Mouse (Mus musculus) common myeloid progenitor, adult 5-6 weeks (primary cell): ENCODE measurements around the gene Mrpl9. TPM values are rescaled to one million over a fixed set of nuclear protein-coding genes. Genes with fewer than 3 reads are reported as not detected.
A peak's percentile ranks its signal among the peaks of the same experiment; 100 is the strongest.

Experiments
- ATAC-seq: replicated peaks from 2 replicates; pipeline ENCODE4 v1.8.0; 2016; ENCODE audit warnings: low read depth, mild to moderate bottlenecking, moderate TSS enrichment, inconsistent platforms; ENCODE audit not compliant: poor library complexity, severe bottlenecking
- total RNA-seq: library from RNA; stranded (forward); fragments of 200-1000, 187-1606 nt; gene quantifications from 2 replicates; pipeline ENCODE4 v1.2.3, GENCODE M21; 2017

Gene Mrpl9
- total RNA-seq, 1 experiment from 2014 or later = 77.6 TPM

DNA sequence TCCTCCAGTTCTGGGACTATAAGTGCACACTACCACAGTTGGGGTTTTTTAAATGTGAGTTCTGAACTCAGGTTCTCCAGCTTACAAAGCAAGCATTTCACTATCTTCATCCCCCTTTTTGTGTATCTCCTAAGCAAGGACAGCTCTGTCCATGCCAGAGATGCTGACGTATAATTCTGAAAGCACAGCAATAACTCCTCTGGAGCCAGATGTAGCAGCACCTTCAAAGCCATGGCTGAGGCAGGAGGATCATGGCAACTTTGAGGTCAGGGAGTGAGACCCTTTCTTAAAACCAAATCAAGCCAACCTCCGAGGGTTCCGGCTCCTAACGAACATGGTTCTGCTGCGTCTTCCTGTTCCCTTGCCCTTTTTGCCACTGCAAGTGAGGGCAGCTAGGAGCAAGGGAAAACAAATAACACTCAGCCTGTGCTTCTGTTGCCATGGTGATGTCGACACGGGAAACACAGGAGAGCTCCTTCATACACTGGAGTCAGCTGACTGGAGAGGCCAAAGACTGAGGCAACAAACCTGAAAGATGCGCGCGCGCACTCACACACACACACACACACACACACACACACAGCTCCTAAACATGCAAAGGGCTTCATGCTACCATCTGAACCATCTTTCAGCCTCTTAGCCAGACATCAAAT lies 20.9 kb downstream of the Mrpl9 start:
- ATAC-seq = no peak

DNA sequence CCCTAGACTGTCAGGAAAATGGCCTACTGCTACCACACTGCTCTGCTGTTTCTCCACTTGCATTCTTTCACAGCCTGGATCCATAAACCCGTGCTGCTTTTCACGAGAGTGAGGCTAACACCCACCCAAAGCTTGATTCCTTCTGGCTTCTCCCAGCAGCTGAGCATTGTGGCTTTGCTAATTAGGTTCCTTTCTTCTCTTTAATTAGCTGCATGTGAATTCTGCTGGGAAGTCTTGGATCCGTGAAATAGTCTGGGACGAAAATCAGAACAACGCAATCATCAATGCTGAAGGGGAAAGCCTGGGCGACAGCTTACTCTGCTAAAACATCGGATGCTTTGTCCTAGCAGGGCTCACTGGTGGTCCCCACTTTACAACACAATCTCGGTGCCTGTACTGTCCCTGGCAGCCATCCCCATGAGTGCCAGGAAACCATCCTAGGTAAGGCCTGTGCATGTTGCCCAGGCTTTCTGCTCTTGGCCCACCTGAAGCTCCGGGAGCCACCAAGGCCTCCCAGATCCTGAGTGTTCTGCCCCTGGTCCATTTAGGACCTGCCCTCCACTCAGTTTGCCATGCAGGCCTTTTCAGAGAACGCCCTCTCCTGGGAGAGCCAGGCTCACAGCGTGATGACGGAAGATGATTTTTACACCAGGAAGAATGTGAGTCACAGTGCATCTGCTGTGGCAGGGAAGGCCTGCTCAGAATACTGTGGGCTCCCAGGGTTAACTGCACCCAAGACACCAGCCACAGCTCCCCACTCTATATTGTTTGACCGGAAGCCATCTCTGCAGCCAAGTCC lies 22.7 kb downstream of the Mrpl9 start:
- ATAC-seq = no peak

DNA sequence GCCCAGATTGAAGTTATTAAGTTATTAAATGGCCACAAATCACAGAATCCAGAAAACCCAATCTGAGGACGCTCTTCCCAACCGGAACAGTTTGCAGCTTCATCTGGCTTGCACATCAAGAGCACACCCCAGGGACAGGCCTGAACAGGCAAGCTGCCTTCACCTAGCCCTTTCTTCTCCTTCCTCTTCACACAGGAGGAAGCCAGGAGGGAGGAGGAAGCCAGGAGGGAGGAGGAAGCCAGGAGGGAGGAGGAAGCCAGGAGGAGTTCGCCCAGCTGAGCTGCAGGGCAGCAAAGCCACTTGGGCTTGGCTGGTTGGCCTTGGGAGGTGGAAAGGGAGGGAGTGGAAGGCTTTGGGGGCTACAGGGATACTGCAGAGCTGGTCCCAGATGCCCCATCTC lies 25.8 kb downstream of the Mrpl9 start:
- ATAC-seq = no peak

DNA sequence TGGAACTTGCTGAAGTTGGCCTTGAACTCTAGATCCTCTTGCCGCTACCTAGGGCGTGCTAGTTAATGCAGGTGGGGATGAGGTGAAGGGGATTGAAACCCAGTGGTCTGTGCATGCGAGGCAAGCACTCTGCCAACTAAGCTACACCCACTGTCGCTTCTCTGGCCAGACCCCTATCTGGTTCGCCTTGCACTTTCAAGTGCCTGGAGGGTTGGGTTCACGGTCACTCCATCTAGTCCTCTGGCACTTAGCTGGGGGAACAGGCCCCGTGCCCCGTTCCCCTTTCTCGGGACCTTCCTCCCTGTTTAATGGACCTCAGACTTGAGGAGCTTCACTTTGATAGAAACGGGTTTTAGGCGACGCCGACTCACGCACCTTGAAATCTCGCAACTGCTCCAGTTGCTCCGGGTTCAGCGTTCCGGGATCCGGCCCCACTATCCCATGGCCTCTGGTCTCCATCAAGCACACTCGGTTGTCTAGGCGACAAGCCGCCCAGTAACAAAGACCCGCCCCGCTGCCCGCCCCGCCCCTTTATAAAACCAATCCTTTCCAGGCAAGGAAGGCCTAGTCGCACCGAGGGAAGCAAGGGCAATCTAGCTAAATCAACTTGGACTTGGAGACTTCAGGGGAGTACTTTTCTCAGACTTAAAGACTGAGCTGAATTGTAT lies 29.5 kb downstream of the Mrpl9 start:
- ATAC-seq = 0 out of 2 replicates have a peak, but pooled peaks have one; percentile 15

DNA sequence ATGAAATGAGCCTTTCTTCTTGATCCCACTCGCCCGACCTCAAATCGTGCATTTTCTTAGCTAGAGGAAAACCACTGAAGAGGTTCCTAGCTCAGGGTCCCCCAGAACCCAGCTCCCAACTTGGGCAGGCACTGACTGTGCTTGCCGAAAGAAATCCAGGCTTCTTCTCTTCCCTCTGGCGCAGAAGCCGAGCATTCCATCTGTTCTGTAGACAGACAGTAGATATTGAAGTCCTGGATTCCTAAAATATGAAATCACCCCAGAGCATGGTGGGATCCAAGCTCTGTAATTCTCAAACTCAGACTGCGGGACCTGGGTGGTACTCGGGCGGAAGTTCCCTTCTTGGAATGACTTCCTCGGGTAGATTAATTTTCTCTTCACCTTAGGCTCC lies 30.0 kb downstream of the Mrpl9 start:
- ATAC-seq = no peak

DNA sequence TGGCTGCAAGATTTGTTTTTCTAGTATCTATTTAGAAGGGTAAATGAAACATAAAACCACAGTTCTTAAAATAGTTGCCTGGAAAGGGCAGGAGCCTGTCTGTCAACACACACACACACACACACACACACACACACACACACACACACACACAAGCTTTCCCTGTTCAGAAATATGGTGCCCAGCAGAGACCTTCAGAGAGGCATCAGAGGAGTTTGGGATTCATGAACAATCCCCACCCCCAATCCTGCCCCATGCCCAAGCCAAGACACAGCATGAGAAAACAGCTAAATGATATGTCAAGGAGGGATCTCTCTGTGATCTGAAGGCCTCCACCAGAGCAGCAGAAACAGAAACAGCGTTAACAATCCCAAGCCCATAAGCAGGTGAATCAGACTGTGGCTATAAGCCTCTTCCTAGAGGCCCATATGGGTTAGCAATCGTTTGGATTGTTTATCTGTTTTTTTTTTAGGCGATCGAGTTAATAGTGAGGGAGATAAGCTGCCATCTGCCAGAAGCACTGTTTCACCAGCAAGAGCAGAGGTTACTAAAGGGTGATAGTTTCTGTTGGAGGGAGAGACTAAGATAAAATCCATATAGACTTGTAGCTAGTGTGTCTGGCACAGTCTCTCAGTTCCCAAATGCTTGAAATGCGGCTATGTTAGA lies 30.6 kb downstream of the Mrpl9 start:
- no peak for ATAC-seq

DNA sequence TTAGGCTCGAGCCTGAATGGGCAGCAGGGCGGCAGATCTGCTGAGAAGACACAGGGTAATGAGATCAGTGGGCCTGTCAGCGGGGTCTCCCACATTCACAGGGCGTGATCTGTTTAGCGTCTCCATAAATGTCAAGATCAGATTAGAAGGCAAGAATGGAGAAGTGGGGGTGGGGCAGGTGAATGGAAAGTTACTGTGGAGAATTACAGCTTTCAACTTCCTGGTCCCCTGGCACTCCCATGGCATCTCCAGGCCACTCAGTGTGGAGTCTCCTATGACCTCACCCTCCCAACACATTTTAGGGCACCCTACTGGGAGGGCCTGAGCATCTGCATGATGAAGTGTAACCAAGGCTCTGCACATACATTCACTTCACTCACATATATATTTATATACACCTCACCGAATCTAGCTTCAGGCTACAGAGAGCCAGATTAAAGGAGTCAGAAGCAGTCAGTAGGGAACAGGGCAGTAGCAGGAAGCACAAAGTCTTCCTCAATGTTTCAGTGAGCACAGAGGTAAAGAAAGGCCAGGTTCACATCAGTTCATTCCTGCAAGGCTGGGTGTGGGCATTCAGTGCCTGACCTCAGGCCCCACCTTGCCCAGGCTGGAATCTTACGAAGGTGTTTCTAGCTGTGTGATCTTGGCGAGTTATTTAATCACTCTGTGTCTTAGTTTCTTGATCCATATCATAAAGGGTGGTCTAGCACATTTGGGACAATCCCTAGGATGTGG lies 33.4 kb downstream of the Mrpl9 start:
- no peak for ATAC-seq

DNA sequence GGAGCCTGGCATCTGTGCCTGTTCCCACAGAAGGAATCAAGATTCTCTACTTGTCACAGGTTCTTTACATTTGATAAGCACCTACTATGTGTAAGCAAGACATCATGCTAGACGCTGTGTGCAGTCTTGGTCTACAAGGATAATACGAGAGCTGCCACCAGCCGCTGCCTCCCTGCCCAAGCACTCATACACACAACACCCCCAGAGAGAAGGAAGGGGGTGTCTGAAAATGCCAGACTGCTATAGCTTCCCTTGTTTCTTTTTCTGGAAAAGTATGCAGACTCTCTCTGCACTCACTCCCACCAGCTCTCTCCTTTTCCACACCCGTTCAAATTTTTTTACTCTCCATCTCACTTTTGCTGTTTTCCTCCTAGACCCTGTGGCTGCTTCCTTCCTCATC lies 34.3 kb downstream of the Mrpl9 start:
- no peak for ATAC-seq

DNA sequence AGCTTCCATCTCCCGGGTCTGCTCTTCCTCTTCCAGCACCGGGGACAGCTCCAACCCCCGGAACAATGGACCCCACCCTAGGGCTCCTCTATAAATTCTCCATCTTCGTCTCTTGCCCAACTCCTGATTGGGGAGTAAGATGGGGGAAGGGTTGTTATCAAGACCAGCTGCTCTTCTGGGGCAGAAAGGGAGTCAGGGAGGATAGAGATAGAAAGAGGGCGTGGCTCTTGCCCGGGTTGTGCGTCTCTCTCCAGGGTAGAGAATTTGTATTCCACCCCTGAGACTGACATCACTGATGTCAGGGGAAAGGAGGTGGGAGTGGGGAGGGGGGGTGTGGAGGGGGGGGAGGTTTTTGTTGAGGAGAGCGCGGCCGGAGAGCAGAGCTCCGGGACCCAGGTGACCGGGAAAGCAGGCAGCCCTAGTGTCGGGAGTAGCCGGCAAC lies 34.9 kb downstream of the Mrpl9 start, which contains the start of gene Celf3:
Gene Celf3, plus strand, starts transcription at position 315 of the 442 bp plus-strand sequence.
- peak; percentile 55 for ATAC-seq

DNA sequence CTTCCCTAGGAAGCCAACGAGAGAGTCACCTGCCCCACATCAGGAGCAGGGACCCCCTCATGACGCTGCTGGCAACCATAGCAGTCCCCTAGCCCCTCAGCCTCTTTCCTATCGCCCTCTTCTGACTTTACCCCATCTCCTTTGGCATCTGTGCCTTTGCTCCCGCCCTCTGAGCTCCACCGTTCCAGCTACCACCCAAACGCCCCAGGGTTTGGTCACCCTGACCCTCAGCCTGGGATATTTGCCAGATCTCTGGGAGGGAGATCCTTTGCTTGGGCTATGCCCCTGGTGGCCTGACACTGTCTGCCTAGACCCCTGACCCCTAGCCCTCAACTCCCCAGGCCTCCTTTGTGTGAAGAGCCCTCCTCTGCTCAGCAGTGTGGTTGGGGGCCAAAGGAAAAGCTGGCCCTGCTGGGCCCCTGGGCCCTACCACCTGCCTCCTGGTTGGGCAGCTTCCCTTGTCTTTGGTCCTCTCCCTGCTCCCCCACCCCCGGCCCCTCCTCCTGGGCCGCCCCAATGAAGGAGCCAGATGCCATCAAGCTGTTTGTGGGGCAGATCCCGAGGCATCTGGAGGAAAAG lies 35.6 kb downstream of the Mrpl9 start:
- no peak for ATAC-seq

DNA sequence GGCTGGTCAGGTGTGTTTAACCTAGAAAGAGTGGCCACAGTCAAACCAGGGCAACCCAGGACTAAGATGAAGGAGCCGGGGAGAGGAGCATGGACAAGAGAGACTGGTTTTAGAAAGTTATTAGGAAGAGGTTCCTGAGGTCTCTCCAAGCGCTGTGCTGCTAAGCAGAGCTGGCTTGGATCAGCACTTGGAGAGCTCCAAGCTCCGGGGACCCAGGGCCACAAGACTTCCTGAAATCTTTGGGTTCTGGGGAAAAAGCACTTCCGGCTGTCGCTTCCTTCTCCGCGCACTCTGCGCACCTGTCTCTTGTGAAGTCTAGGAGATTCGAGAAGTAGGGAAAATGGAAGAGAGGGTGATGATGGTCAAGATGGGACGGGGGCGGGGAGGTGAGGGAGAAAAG lies 36.4 kb downstream of the Mrpl9 start:
- ATAC-seq = peak; percentile 26; the same call in 1 of the 2 replicates

DNA sequence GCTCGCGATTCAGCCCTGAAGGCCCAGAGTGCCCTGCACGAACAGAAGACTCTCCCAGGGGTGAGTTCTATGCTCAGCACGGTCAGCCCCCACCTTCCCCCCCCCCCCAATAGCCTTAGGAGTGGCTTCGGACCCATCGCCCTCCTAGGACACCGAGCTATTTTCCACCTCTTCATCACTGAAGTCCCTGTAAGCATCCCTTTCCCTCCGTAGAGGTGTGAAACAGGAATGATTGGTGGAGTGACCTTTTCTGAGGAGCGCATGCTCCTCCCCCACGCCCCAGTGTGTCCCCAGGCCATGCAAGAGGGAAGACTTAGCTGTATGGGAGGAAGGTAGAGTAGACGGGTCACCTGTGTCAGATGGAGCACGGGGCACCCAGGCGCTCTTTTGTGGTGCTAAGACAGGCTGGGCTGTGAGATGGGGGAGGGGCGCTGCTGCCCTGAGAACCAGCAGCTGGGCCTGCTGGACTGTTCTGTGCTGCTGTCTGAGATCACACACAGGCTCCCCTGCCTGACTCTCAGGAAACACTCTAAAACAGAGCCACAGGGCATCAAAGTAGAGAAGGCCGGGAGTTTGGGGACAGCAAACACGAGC lies 37.3 kb downstream of the Mrpl9 start, which contains the start of gene Riiad1:
Gene Riiad1, minus strand, starts transcription at position 51 of the 594 bp plus-strand sequence.
- ATAC-seq = no peak

DNA sequence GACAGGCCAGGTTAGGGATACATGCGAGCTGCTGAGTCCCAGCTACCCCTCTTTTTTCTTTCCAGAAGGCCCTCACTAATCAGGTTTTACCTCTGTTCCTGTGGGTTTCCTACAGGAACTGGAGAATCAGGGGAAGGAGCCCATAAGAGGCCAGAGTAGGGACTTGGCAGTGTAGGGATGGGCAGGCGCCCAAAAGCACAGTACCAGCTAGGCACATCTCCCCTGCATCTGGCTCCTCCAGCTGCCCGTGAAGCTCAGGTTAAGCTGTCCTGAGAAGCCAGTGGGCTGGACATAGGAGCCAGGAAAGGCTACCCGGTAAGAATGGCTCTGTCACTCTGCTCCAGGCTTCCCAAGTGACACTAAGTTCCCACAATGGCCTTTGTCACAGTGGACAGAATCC lies 38.3 kb downstream of the Mrpl9 start:
- no peak for ATAC-seq

DNA sequence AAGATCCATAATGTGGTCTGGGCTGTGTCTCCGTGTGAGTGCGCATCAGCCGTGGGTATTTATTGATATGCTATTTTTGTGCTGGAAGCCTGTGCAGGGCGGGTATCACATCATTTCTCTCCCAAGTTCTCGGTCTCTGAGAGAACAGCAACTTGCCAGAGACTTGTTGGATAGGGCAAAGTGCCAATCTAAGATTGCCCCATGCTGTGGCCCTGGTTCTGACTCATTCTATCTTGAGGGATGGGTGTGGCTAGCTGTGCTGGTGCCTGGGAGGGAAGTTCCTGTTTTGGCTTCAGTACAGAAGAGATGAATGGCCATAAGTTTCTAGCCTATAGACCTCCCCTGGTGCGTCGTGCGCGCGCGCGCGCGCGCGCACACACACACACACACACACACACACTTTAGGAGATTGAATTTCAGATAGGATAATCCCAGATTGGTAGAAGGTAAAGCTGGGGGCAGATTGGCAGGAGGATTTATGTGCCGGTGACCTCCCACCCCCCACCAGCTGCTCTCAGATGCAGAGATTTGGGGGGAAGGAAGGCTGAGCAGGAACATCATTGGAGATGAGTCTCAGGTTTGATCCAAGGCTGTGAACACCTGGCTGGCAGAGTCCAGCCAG lies 39.8 kb downstream of the Mrpl9 start:
- peak; percentile 54 for ATAC-seq

DNA sequence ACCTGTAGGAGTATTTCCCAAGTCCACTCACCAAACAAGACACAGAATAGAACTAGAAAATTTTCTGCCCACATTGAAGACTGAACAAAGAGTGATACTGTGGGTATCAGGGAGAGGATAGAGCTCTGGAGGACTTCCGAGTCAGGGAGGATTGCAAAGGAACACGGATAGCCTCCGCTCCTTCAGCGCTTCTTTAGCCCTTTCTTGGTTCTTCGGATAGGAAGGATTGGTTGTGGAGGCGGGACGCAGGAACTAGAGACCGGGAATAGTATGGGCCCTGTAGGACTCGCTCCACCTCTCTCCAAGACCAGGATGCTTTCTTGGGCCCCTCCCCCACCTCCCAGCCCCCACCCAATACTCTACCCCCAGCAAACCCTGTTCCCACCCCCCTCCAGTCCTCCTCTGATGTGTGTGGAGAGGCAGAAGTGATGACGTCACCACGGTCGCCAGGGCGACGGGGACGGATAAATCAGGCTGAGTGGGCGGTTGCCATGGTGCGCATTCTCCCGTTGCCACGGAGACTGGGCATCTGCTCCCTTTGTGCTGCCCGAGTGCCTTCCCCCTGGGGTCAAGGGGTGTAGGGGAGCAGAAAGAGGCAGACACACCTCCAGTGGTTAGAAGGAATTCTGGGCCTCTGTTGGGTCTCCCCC lies 40.8 kb downstream of the Mrpl9 start:
- no peak for ATAC-seq

DNA sequence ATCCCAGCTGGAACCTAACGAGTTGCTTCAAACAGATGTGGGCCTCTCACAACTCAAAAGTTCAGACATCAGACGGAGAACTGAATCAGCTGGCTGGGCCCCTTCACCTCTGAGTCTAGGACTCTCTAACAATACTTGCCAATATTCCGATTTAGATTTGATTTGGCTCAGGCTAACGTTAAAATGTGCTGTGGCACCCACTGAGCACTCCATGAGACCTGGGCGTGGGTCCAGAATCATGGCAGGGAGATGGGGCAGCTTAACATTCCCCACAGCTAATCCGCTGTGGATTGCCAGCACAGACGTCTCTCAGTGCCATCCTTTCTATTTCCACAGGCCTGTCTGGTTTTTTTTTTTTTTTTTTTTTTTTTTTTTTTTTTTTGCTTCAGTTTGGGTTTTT lies 42.8 kb downstream of the Mrpl9 start:
- no peak for ATAC-seq

DNA sequence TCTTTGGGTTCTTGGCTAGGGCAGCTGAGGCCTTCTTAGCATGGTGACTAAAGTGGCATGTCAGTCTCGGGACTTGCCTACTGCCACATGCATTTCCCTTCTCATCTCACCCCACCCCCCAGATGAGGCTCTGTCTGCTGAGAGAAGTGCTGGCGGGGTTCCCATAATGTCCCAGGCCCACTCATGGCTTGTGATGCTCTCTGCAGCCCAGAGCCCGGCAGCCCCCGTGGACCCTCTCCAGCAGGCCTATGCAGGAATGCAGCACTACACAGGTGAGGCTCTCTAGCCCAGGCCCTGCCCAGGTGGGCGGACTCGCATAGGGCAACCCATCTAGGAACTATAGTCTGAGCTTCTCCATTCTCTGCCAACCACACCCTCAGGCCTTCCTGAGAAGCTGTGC lies 44.5 kb downstream of the Mrpl9 start:
- no peak for ATAC-seq

DNA sequence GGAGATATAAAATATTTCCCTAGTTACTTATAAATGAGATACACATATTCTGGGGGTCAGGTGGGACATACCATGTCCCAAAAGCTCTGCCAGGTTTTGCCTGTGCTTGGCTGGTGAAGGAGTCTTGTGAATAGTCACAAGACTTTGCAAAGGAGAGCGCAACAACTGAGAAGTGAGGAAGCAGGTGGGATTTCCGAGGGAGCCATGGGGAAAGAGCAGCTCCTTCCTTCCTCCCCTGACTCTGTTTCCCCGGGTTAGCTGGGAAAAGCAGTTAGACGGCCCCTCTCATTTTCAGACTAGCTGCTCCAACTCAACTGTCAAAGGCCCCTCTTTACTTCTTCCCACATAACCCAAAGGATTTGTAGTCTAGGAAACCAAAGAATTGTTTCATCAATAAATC lies 54.0 kb downstream of the Mrpl9 start:
- no peak for ATAC-seq
